Mouse (Mus musculus): ENCODE results near the gene Isg20.

GRCm38 (mm10) chr7:78918686-78919085 is 5.5 kb downstream of the Isg20 start:
- TF ChIP-seq POLR2A (IDR thresholded peaks at IDR 0.05; ENCODE audit: insufficient read length, low read depth) (no peak), MYOG (IDR thresholded peaks at IDR 0.05; ENCODE audit: control insufficient read depth in 1 of 3, insufficient read depth in 1 of 3, insufficient read length in 2 of 3, low read depth in 2 of 3) (no peak)

Data from myocyte (in vitro differentiated cells).